Mouse (Mus musculus): ENCODE measurements around the gene Rxfp2. TPM values are rescaled to one million over a fixed set of nuclear protein-coding genes. Genes with fewer than 3 reads are reported as not detected.

Gene Rxfp2
- polyA plus RNA-seq, 1 experiment from 2014 or later: 0.53 TPM

DNA sequence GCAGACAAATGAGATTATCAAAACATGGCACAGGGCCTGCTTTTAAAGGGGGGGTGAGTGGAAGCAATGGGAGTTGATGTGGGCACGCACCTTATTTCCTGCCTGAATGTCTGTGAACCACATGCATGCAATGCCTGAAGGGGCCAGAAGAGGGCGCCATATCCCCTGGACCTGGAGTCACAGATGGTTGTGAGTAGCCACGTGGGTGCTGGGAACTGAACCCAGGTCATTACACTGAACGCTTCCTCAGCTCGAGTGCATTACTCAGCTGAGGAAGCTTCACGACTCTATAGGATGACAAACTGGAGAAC is 98.4 kb downstream of the Rxfp2 start:
- 86% methylated on average over 6 of the region's 6 CpGs for WGBS

DNA sequence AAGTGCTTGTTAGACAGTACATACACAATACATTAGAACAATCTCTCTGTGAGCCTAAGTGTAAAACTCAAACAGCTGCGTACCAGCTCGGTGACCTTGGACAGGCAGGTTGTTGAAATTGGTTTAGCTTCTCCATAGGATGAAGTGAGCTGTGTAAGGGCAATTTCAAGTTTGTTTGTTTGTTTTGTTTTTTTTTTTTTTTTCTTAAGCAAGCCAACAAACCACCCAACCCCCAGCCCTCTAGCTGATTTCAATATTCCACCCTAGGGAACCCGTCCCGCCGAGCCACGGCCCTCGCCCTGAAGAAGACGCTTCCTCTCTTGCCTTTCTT is 99.6 kb downstream of the Rxfp2 start:
- peak overlapping the region; percentile 72 for H3K4me3 ChIP-seq
- H3K27me3 ChIP-seq: no peaks in the 10 kb centered on the region
- 15% methylated on average over 8 of the region's 8 CpGs for WGBS
- H3K4me1 ChIP-seq (replicated peaks): peaks cover 41% of the 10 kb centered on the region
- peak overlapping the region; percentile 81 for H3K9ac ChIP-seq
- H3K36me3 ChIP-seq: no peaks in the 10 kb centered on the region
- H3K27ac ChIP-seq: peak overlapping the region; percentile 86
- peak overlapping the region; percentile 84 for H3K4me2 ChIP-seq
- no peaks in the 10 kb centered on the region for H3K9me3 ChIP-seq
- 0 out of 2 replicates have a peak, but pooled peaks have one; percentile 2 for ATAC-seq (ENCODE audit: low FRiP score)

More for the DNA sequence above, 98.4 kb downstream of the Rxfp2 start:
- no peak overlapping the region for H3K4me3 ChIP-seq
- H3K27ac ChIP-seq: no peak overlapping the region
- H3K4me2 ChIP-seq: no peak overlapping the region
- no peak overlapping the region for H3K9ac ChIP-seq
- ATAC-seq (ENCODE audit: low FRiP score): no peak
- no peaks in the 10 kb centered on the region for H3K27me3 ChIP-seq
- no peaks in the 10 kb centered on the region for H3K36me3 ChIP-seq
- H3K4me1 ChIP-seq (replicated peaks): peaks cover 33% of the 10 kb centered on the region
- no peaks in the 10 kb centered on the region for H3K9me3 ChIP-seq

DNA sequence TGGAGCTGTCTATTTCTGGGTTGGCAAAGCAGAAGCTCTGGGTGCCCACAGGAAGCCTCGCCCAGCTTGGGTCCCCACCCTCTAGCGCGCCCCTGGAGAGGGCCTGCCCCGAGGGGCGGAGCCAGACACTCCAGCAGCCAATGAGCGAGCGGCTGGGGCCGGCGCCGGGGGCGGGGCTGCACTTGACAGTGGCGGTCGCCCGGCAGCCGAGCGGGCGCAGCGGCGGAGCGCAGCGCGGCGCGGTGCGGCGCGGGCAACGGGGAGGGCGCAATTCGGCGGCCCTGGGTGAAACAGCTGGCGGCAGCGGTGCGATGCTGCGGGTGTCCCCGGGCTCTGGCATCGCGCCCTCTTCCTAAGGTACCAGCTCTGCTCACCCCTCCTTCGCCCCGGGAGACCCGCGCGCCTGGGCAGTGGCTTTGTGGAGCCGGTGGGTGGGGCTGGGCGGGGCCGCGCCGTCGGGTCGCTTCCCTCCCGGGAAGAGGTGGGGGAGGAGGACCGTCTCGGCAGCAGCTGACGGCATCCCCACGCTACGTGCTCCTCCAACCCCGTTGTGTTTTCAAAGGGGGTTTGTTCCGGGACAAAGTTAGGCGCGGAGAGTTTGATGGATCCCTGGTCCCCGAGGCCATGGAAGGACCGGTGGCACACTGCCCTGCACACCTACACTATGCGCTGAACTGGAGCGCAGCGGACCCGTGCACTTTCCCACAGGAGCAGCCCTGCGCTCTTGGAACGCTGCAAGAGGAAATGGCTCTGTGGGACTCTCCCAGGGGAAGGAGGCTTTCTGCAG is 100.2 kb downstream of the Rxfp2 start, which contains the start of gene Fry:
Fry (plus strand) TSS at position 191 of the 787 bp plus-strand sequence.
- Histone ChIP-seq H3K36me3 (no peaks in the 10 kb centered on the region), H3K27ac (peak within 1 kb of the TSS; percentile 86), H3K27me3 (no peaks in the 10 kb centered on the region), H3K4me2 (peak within 1 kb of the TSS; percentile 84), H3K4me1 (replicated peaks) (peaks cover 41% of the 10 kb centered on the region), H3K4me3 (peak within 1 kb of the TSS; percentile 72), H3K9ac (peak within 1 kb of the TSS; percentile 81), H3K9me3 (no peaks in the 10 kb centered on the region)
- ATAC-seq (ENCODE audit: low FRiP score): peak; percentile 98
- under 1% methylated on average over 64 of the region's 68 CpGs for WGBS

DNA sequence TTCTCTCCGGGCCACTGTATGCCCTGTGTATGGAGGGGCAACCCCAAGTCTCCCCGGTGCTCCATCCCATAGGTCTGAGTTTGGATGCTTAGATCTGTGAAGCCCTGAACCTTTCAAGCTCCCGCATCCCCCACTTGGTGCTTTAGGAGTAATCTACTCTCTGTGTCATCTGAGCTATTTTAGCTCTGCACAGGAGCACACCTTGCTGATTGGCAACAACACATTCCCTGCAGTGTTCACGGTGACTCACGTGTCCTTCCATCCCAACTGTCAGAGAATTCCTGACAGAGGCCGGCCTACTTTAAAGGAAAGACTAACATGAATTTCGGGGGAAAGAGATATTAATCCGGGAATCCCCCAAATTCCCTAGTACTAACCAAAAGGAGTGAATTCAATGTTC is 102.2 kb downstream of the Rxfp2 start:
- no peaks in the 10 kb centered on the region for H3K36me3 ChIP-seq
- H3K4me1 ChIP-seq (replicated peaks): peaks cover 28% of the 10 kb centered on the region
- no peaks in the 10 kb centered on the region for H3K9me3 ChIP-seq
- H3K4me3 ChIP-seq: no peak overlapping the region
- 91% methylated on average over 8 of the region's 8 CpGs for WGBS
- no peak overlapping the region for H3K4me2 ChIP-seq
- H3K27ac ChIP-seq: no peak overlapping the region
- no peaks in the 10 kb centered on the region for H3K27me3 ChIP-seq
- H3K9ac ChIP-seq: no peak overlapping the region
- no peak for ATAC-seq (ENCODE audit: low FRiP score)

DNA sequence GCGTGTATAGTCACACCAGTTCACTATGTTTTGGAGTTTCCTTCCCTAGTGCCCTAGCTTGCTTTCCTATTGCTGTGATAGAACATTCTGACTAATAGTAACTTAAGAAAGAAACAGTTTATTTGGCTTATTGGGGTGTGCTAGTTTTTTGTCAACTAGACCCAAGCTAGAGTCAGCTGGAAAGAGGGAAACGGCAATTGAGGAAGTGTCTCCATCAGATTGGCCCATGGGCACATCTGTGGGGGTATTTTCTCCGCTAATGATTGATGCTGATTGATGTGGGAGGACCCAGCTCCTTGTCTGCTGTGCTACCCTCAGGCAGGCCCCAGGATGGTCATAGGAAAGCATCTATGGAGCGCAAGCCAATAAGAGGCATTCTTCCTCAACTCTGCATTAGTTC is 103.6 kb downstream of the Rxfp2 start:
- H3K4me2 ChIP-seq: no peak overlapping the region
- no peaks in the 10 kb centered on the region for H3K27me3 ChIP-seq
- no peak overlapping the region for H3K27ac ChIP-seq
- peaks cover 20% of the 10 kb centered on the region for H3K4me1 ChIP-seq (replicated peaks)
- H3K9me3 ChIP-seq: no peaks in the 10 kb centered on the region
- no peak overlapping the region for H3K4me3 ChIP-seq
- H3K9ac ChIP-seq: no peak overlapping the region
- 86% methylated on average over 4 of the region's 4 CpGs for WGBS
- no peak for ATAC-seq (ENCODE audit: low FRiP score)
- no peaks in the 10 kb centered on the region for H3K36me3 ChIP-seq

DNA sequence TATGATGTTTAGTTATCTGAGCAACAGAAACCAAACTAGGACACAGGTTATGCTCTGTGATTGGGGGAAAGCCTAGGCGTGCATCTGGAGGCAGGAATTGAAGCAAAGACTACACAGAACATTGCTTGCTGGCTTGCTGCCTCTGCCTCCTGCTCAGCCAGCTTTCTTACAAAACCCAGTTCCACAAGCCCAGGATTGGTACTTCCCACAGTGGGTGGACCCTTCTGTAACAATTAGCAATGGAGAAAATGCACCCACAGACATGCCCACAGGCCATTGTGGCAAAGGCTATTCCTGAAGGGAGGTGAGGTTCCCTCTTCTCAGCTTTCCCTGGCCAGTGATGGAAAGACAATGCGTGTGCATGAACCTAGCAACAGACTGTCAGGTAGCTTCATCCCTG is 104.1 kb downstream of the Rxfp2 start:
- Histone ChIP-seq H3K4me1 (replicated peaks) (peaks cover 20% of the 10 kb centered on the region), H3K4me3 (no peak overlapping the region), H3K27ac (no peak overlapping the region), H3K36me3 (no peaks in the 10 kb centered on the region), H3K9me3 (no peaks in the 10 kb centered on the region), H3K27me3 (no peaks in the 10 kb centered on the region), H3K4me2 (no peak overlapping the region), H3K9ac (no peak overlapping the region)
- ATAC-seq (ENCODE audit: low FRiP score): no peak
- WGBS: 85% methylated on average over 2 of the region's 2 CpGs

DNA sequence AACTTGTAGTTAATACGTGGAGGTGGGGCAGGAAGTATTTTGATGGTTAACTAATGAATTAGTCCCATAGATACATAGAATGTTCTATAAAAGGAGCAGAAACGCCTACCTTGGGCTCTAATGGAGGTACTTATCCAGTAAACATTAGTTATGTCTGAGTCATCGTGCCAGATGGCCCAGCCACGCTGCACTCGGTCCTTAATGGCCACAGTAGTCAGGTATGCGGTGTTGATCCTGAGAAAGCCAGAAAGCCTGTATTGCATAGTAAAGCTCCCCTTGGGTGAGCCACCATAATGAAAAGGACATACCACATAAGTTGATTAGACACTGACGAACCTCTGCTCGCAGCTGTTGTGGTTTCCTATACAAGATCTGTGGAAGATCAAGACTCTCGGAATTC is 107.4 kb downstream of the Rxfp2 start:
- H3K9ac ChIP-seq: no peak overlapping the region
- H3K9me3 ChIP-seq: no peaks in the 10 kb centered on the region
- H3K36me3 ChIP-seq: no peaks in the 10 kb centered on the region
- no peak overlapping the region for H3K4me2 ChIP-seq
- WGBS: 86% methylated on average over 9 of the region's 9 CpGs
- ATAC-seq (ENCODE audit: low FRiP score): no peak
- no peaks in the 10 kb centered on the region for H3K27me3 ChIP-seq
- peaks cover 19% of the 10 kb centered on the region; the same call in 1 of the 2 replicates for H3K4me1 ChIP-seq (replicated peaks)
- H3K4me3 ChIP-seq: no peak overlapping the region
- H3K27ac ChIP-seq: no peak overlapping the region

DNA sequence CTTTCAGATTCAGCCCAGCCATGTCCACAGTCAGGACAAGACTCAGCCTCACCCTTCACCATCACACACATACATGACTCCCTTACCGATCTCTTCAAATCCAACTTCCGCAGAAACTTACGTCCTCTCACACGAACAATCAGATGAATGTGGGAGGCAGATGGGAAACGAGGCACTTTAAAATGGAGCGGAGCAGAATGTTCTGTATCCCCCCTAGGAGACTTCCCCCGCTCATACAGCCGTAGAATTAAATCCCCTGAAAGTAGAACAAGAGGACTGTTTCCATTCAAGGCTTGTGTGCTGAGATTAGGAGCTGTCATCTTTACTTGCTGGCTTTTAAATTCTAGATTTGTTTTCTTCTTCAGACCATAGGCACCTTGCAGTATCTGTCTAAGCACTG is 110.0 kb downstream of the Rxfp2 start:
- Histone ChIP-seq H3K4me3 (no peak overlapping the region), H3K4me1 (replicated peaks) (peaks cover 19% of the 10 kb centered on the region; the same call in 1 of the 2 replicates), H3K36me3 (no peaks in the 10 kb centered on the region), H3K4me2 (no peak overlapping the region), H3K9ac (no peak overlapping the region), H3K27me3 (no peaks in the 10 kb centered on the region), H3K27ac (no peak overlapping the region), H3K9me3 (no peaks in the 10 kb centered on the region)
- no peak for ATAC-seq (ENCODE audit: low FRiP score)
- 75% methylated on average over 8 of the region's 8 CpGs for WGBS

DNA sequence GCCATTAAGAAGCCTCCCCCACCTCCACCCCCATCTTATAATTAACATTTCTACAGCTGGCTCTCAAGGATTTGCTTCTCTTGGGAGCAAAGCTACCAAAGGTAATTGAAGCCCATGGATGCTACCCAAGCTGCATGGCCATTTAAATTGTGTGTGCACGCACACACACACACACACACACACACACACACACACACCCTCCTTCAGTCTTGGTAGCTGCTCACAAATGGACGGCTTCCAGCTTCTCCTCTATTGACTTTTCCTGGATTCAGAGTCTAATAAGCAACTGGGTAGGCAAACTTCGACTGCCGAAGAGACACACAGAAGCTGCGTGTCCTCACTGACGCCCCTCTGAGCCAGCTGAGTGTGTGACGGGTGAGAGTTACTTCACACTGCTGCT is 111.7 kb downstream of the Rxfp2 start:
- no peaks in the 10 kb centered on the region for H3K9me3 ChIP-seq
- H3K9ac ChIP-seq: no peak overlapping the region
- ATAC-seq (ENCODE audit: low FRiP score): 0 out of 2 replicates have a peak, but pooled peaks have one; percentile 11
- no peak overlapping the region for H3K4me3 ChIP-seq
- no peak overlapping the region for H3K4me2 ChIP-seq
- H3K4me1 ChIP-seq (replicated peaks): peaks cover 19% of the 10 kb centered on the region; the same call in 1 of the 2 replicates
- no peak overlapping the region for H3K27ac ChIP-seq
- WGBS: 70% methylated on average over 7 of the region's 7 CpGs
- H3K36me3 ChIP-seq: no peaks in the 10 kb centered on the region
- no peaks in the 10 kb centered on the region for H3K27me3 ChIP-seq

DNA sequence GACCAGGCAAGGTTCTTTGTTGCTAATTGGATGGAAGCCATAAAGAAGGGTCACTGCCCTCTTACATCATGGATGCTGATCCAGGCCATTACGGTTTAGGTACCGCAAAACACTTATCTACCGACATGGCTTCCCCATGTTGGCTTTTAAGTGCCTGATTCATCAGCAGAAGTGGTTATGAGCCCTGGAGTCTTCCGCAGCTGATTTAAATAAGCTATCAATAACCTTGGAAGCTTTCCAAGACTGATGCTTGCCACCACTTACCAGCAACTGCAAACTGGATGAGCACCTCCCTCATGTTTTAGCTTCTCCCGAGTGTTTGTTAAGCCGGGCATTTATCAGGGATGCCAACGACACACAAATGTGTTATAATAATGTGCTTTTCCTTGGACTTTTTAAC is 112.7 kb downstream of the Rxfp2 start:
- no peak overlapping the region for H3K4me2 ChIP-seq
- H3K9ac ChIP-seq: no peak overlapping the region
- H3K4me3 ChIP-seq: no peak overlapping the region
- no peaks in the 10 kb centered on the region for H3K9me3 ChIP-seq
- H3K36me3 ChIP-seq: no peaks in the 10 kb centered on the region
- ATAC-seq (ENCODE audit: low FRiP score): no peak
- H3K4me1 ChIP-seq (replicated peaks): peaks cover 19% of the 10 kb centered on the region; the same call in 1 of the 2 replicates
- 74% methylated on average over 7 of the region's 7 CpGs for WGBS
- no peak overlapping the region for H3K27ac ChIP-seq
- H3K27me3 ChIP-seq: no peaks in the 10 kb centered on the region

Other genes starting within 250 kb of the Rxfp2 start
- gene Fry, start 100.0 kb downstream of the Rxfp2 start, polyA plus RNA-seq (2015; fragmentation: Nextera tagmentation; extraction: Ambion mirVana): 40.7 and 40.9 TPM in 2 replicates